Mouse (Mus musculus) heart, embryonic 12.5 days (tissue): ENCODE measurements at regions not wholly inside any gene's neighbourhood (a gene's known extent, or its start where the extent isn't known, plus 50 kb on each side); places are given as distances from the start of the nearest gene placed in this dataset.

Source experiments
- ATAC-seq: fragments of 200-750 bp; cut with Nextera tagmentation; 2 replicates; pipeline ENCODE4 v1.8.0; 2017; ENCODE audit warnings: moderate TSS enrichment, moderate library complexity; ENCODE audit not compliant: insufficient number of reproducible peaks, low FRiP score
- H3K27ac ChIP-seq: fragments of 300-500 bp; sonication (generic); 2 replicates; pipeline ENCODE4 v1.5.1; 2016; ENCODE audit warnings: mild to moderate bottlenecking, moderate library complexity; ENCODE audit not compliant: poor library complexity, severe bottlenecking
- H3K27me3 ChIP-seq: fragments of 300-500 bp; sonication (generic); replicated peaks from 2 replicates; pipeline ENCODE4 v1.6.1; 2016; ENCODE audit warnings: mild to moderate bottlenecking, moderate library complexity
- H3K36me3 ChIP-seq: fragments of 300-500 bp; sonication (generic); 2 replicates; pipeline ENCODE4 v1.6.1; 2016; ENCODE audit warnings: mild to moderate bottlenecking, moderate library complexity
- H3K4me1 ChIP-seq: fragments of 300-500 bp; sonication (generic); replicated peaks from 2 replicates; pipeline ENCODE4 v1.6.1; 2016; ENCODE audit warnings: mild to moderate bottlenecking
- H3K4me2 ChIP-seq: fragments of 300-500 bp; sonication (generic); 2 replicates; pipeline ENCODE4 v1.6.1; 2016; ENCODE audit warnings: mild to moderate bottlenecking, moderate library complexity
- H3K4me3 ChIP-seq: fragments of 300-500 bp; sonication (generic); 2 replicates; pipeline ENCODE4 v1.5.1; 2016; ENCODE audit warnings: mild to moderate bottlenecking
- H3K9ac ChIP-seq: fragments of 300-500 bp; sonication (generic); 2 replicates; pipeline ENCODE4 v1.6.1; 2016; ENCODE audit warnings: mild to moderate bottlenecking, moderate library complexity
- H3K9me3 ChIP-seq: fragments of 300-500 bp; sonication (generic); replicated peaks from 2 replicates; pipeline ENCODE4 v1.6.1; 2016; ENCODE audit warnings: mild to moderate bottlenecking, moderate library complexity
- WGBS: fragments of 180-500 bp; shearing (Covaris S2); methylation state at CpG from one replicate; pipeline ENCODE4 v1.1.7; 2016; 5-methylcytosine and 5-hydroxymethylcytosine counted together

GRCm38 (mm10) chr1:176499010-176499650, 224.0 kb upstream of the Pld5 start:
- Histone ChIP-seq H3K9me3 (no peaks in the 10 kb centered on the region), H3K27ac (no peak overlapping the region), H3K9ac (no peak overlapping the region), H3K27me3 (no peaks in the 10 kb centered on the region), H3K4me1 (no peaks in the 10 kb centered on the region), H3K4me2 (no peak overlapping the region), H3K36me3 (no peaks in the 10 kb centered on the region), H3K4me3 (no peak overlapping the region)
- 76% methylated on average over 6 of the region's 6 CpGs for WGBS
- ATAC-seq, result no peak

- 74% methylated on average over 1 of the region's 1 CpGs for WGBS
- Histone ChIP-seq H3K27me3 (no peaks in the 10 kb centered on the region), H3K36me3 (no peaks in the 10 kb centered on the region), H3K27ac (no peak overlapping the region), H3K4me2 (no peak overlapping the region), H3K9ac (no peak overlapping the region), H3K9me3 (no peaks in the 10 kb centered on the region), H3K4me1 (peaks cover 4% of the 10 kb centered on the region; the same call in 1 of the 2 replicates), H3K4me3 (no peak overlapping the region)
- ATAC-seq, result no peak
Measured at GRCm38 (mm10) chr1:176468560-176468959, 193.4 kb upstream of the Pld5 start.

GRCm38 (mm10) chr1:176462125-176462524, 187.0 kb upstream of the Pld5 start:
- H3K9ac ChIP-seq, result no peak overlapping the region
- 75% methylated on average over 5 of the region's 5 CpGs for WGBS
- no peaks in the 10 kb centered on the region for H3K27me3 ChIP-seq
- H3K27ac ChIP-seq, result no peak overlapping the region
- no peaks in the 10 kb centered on the region for H3K4me1 ChIP-seq
- no peak overlapping the region for H3K4me3 ChIP-seq
- H3K9me3 ChIP-seq, result no peaks in the 10 kb centered on the region
- H3K4me2 ChIP-seq, result no peak overlapping the region
- H3K36me3 ChIP-seq, result no peaks in the 10 kb centered on the region
- ATAC-seq, result no peak

- Histone ChIP-seq H3K27me3 (no peaks in the 10 kb centered on the region), H3K4me3 (no peak overlapping the region), H3K36me3 (no peaks in the 10 kb centered on the region), H3K9me3 (no peaks in the 10 kb centered on the region), H3K4me2 (no peak overlapping the region), H3K4me1 (no peaks in the 10 kb centered on the region), H3K9ac (no peak overlapping the region), H3K27ac (no peak overlapping the region)
- WGBS, result 60% methylated on average over 4 of the region's 4 CpGs
- ATAC-seq, result no peak
Measured at GRCm38 (mm10) chr1:176446735-176447134, 171.6 kb upstream of the Pld5 start.

DNA sequence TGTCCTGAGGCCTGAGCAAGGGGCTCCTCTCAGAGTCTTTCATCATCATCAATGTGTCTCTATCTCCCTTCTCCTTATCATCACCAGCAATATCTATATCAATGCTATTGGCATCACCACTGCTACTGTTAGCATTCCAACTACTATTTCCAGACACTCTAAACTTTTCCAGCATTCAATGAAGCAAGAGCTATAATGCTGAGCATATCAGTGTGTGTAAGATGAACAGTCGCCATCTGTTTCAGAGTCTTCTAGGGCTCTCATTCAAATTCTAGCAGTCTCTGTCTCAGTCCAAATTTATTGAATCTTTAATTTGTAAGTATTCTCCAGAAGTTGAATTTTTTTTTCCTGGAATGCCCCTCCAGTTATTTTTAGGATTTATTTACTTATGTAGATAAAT, 168.6 kb upstream of the Pld5 start:
- WGBS, result 96% methylated on average over 1 of the region's 1 CpGs
- H3K4me3 ChIP-seq, result no peak overlapping the region
- H3K4me1 ChIP-seq, result no peaks in the 10 kb centered on the region
- H3K27me3 ChIP-seq, result no peaks in the 10 kb centered on the region
- no peak for ATAC-seq
- H3K36me3 ChIP-seq, result no peaks in the 10 kb centered on the region
- no peaks in the 10 kb centered on the region for H3K9me3 ChIP-seq
- H3K4me2 ChIP-seq, result no peak overlapping the region
- no peak overlapping the region for H3K9ac ChIP-seq
- no peak overlapping the region for H3K27ac ChIP-seq

GRCm38 (mm10) chr1:176440254-176440653, 165.1 kb upstream of the Pld5 start:
- no peaks in the 10 kb centered on the region for H3K4me1 ChIP-seq
- H3K36me3 ChIP-seq, result no peaks in the 10 kb centered on the region
- H3K4me3 ChIP-seq, result no peak overlapping the region
- no peak for ATAC-seq
- 63% methylated on average over 3 of the region's 3 CpGs for WGBS
- H3K9ac ChIP-seq, result no peak overlapping the region
- H3K27me3 ChIP-seq, result no peaks in the 10 kb centered on the region
- H3K4me2 ChIP-seq, result no peak overlapping the region
- no peak overlapping the region for H3K27ac ChIP-seq
- H3K9me3 ChIP-seq, result no peaks in the 10 kb centered on the region

- no peaks in the 10 kb centered on the region for H3K27me3 ChIP-seq
- no peaks in the 10 kb centered on the region for H3K9me3 ChIP-seq
- WGBS, result 35% methylated on average over 4 of the region's 4 CpGs
- no peak overlapping the region for H3K27ac ChIP-seq
- no peaks in the 10 kb centered on the region for H3K4me1 ChIP-seq
- no peak for ATAC-seq
- no peak overlapping the region for H3K9ac ChIP-seq
- no peaks in the 10 kb centered on the region for H3K36me3 ChIP-seq
- H3K4me2 ChIP-seq, result no peak overlapping the region
- H3K4me3 ChIP-seq, result no peak overlapping the region
Measured at GRCm38 (mm10) chr1:176427835-176428234, 152.7 kb upstream of the Pld5 start.

DNA sequence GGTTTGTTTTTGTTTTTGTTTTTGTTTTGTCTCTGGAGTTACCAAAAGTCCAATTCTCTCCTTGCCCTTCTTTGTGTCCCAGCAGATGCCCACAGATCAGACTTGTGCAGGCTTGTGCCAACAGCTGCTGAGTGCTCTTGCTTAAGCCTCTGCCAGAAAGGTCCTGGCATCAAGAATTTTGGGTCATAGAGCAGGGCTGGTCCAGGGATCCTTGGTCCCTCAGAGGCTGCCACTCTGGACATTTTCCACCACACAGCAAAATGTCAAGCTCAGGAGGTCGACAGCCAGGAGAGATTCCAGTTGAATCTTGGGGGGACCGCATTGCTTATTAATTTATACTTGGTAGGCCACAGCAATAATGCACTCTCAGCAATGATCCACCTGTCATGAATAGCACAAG, 151.9 kb upstream of the Pld5 start:
- 78% methylated on average over 2 of the region's 2 CpGs for WGBS
- no peaks in the 10 kb centered on the region for H3K36me3 ChIP-seq
- no peak for ATAC-seq
- no peaks in the 10 kb centered on the region for H3K27me3 ChIP-seq
- no peaks in the 10 kb centered on the region for H3K9me3 ChIP-seq
- H3K27ac ChIP-seq, result no peak overlapping the region
- no peak overlapping the region for H3K9ac ChIP-seq
- H3K4me1 ChIP-seq, result no peaks in the 10 kb centered on the region
- no peak overlapping the region for H3K4me3 ChIP-seq
- H3K4me2 ChIP-seq, result no peak overlapping the region

DNA sequence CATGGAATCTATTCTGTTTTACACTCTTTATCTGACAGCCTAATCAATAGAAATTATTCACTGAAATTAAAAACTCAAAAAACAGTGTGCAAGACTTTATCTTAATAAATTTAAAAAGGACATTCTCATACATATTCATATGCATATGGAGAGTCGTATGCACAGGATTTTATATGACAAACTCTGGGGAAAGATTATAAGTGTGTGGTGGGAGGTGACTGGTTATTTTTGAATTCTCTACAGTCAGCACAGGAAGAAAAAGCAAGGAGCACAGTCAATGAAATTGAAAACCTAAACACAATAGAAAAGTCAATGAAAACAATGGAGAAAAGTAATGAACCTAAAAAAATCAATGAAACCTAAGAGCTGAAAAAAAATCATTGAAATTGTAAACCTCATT, 142.1 kb upstream of the Pld5 start:
- WGBS, result 75% methylated on average over 1 of the region's 1 CpGs
- Histone ChIP-seq H3K9ac (no peak overlapping the region), H3K27ac (no peak overlapping the region), H3K36me3 (no peaks in the 10 kb centered on the region), H3K27me3 (no peaks in the 10 kb centered on the region), H3K4me2 (no peak overlapping the region), H3K9me3 (no peaks in the 10 kb centered on the region), H3K4me3 (no peak overlapping the region), H3K4me1 (no peaks in the 10 kb centered on the region)
- no peak for ATAC-seq

DNA sequence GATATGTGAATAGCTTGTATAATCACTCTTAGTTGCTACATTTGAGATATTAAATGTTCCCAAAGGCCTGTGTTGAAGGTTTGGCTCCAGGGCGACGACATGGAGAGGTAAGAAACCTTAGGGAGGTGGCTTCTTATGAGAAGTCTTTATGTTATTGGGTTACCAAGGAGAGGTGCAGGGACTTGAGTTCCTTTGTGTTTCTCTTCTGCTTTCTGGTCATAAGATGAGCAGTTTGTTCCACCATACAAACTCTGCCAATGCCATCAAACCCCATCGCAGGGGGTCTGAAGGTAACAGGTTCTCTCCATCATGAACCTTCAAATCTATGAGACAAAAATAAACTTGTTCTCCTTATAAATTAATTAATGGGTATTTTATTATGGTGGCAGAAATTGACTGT, 129.0 kb upstream of the Pld5 start:
- Histone ChIP-seq H3K36me3 (no peaks in the 10 kb centered on the region), H3K4me2 (no peak overlapping the region), H3K27ac (no peak overlapping the region), H3K9me3 (no peaks in the 10 kb centered on the region), H3K4me3 (no peak overlapping the region), H3K27me3 (no peaks in the 10 kb centered on the region), H3K4me1 (no peaks in the 10 kb centered on the region), H3K9ac (no peak overlapping the region)
- ATAC-seq, result no peak
- WGBS, result 80% methylated on average over 3 of the region's 3 CpGs

- Histone ChIP-seq H3K4me2 (no peak overlapping the region), H3K36me3 (no peaks in the 10 kb centered on the region), H3K27me3 (no peaks in the 10 kb centered on the region), H3K27ac (no peak overlapping the region), H3K9ac (no peak overlapping the region), H3K9me3 (no peaks in the 10 kb centered on the region), H3K4me3 (no peak overlapping the region), H3K4me1 (no peaks in the 10 kb centered on the region)
- ATAC-seq, result no peak
Measured at GRCm38 (mm10) chr1:176379645-176380044, 104.5 kb upstream of the Pld5 start.

DNA sequence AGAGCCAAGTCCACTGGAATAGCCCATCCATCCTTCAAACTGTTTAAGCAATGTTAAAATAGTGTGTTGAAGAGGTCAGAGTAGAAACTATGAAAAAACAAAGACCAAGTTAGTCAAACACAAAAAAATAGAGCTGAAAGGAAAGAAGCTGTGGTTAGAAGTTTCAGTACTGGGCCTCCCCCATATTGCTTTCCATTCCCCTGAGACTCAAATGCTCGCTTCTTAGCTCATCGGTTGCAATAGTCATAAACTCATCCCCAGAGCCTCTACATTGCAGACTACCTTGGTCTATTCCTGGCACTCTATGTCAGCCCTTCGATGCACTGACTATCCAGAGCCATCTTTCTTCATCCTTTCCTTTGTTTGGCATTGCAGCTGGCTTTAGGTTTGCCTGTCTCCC, 91.8 kb upstream of the Pld5 start:
- Histone ChIP-seq H3K4me2 (no peak overlapping the region), H3K4me1 (no peaks in the 10 kb centered on the region), H3K27ac (no peak overlapping the region), H3K9ac (no peak overlapping the region), H3K27me3 (no peaks in the 10 kb centered on the region), H3K9me3 (no peaks in the 10 kb centered on the region), H3K4me3 (no peak overlapping the region), H3K36me3 (no peaks in the 10 kb centered on the region)
- ATAC-seq, result no peak
- WGBS, result 72% methylated on average over 3 of the region's 3 CpGs
